Mouse (Mus musculus) gastrocnemius, adult 2 months (tissue): Measurements from ENCODE around the gene Zbtb40. TPM values are rescaled to one million over a fixed set of nuclear protein-coding genes. Genes with fewer than 3 reads are reported as not detected.
A peak's percentile ranks its signal among the peaks of the same experiment; 100 is the strongest.

ENCODE experiments used
- DNase-seq: peaks from one replicate; pipeline ENCODE4 v3.0.0; 2022
- H3K27ac ChIP-seq: fragments of 200-600 bp; 2 replicates; pipeline ENCODE4 v1.8.1; 2022; ENCODE audit warnings: mild to moderate bottlenecking
- H3K4me3 ChIP-seq: fragments of 200-600 bp; 2 replicates; pipeline ENCODE4 v1.8.1; 2022; ENCODE audit warnings: mild to moderate bottlenecking, moderate library complexity
- CTCF ChIP-seq: fragments of 200-600 bp; IDR thresholded peaks from 2 replicates; pipeline ENCODE4 v1.8.1; 2022; ENCODE audit warnings: antibody characterized with exemption, mild to moderate bottlenecking, moderate library complexity
- intact Hi-C: fragments of 180-260 bp; cut with DNase I; formaldehyde crosslinking; loops from one replicate; pipeline ENCODE4 v1.15.1; 2025
- long read RNA-seq, 2 experiments: library from polyadenylated mRNA; stranded (forward); transcript quantifications; one replicate each; pipeline ENCODE4 v2.0.0; 2021
- total RNA-seq, 2 experiments: library from RNA; stranded (reverse); gene quantifications; 2 replicates each; pipeline ENCODE4 v1.2.3; 2021

The Zbtb40 gene
- 1 to 10 TPM; 8.4 to 9.5 TPM for total RNA-seq
- long read RNA-seq, experiment 1, partial matches to known transcripts = 1 of 11 reads
- long read RNA-seq, experiment 1, other reads (novel, unspliced or antisense) = 10 of 11 reads
- long read RNA-seq, experiment 2, partial matches to known transcripts = 1 of 5 reads
- long read RNA-seq, experiment 2, other reads (novel, unspliced or antisense) = 4 of 5 reads

DNA sequence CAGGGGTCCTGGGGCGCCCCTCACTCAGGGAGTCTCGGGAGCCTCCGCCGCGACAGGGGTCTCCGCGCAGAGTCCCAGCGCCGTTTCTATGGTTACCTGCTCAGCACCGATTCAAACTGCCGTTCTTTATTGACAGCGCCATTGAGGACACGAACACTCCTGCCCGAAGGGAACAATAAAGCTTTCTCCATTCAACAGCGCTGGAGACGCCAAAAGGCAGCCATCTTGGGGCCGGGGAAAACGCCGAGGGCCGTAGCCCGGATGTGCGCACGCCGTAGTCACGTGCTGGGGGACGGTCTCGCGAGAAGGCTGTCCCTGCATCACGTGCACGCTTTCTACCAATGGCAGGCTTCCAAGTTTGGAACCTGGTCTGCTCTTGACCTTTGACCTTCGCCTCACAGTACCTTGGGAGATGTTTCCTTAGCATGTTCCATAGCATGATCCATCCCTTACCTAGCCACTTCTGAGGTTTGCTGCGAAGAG, at the start of gene Zbtb40:
Gene Zbtb40, minus strand, starts transcription at position 252 of the 483 bp plus-strand sequence.
- intact Hi-C loops = no loop called here
- TF ChIP-seq CTCF = no peak
- DNase-seq = peak; percentile 96
- peak within 1 kb of the TSS; percentile 100 for H3K4me3 ChIP-seq
- peak within 1 kb of the TSS; percentile 84 for H3K27ac ChIP-seq

GRCm38 (mm10) chr4:137097984-137098327, 49.4 kb upstream of the Zbtb40 start:
- Histone ChIP-seq H3K4me3 (no peak overlapping the region), H3K27ac (no peak overlapping the region)
- no peak for DNase-seq
- no peak for TF ChIP-seq CTCF
- intact Hi-C loops = no loop called here

DNA sequence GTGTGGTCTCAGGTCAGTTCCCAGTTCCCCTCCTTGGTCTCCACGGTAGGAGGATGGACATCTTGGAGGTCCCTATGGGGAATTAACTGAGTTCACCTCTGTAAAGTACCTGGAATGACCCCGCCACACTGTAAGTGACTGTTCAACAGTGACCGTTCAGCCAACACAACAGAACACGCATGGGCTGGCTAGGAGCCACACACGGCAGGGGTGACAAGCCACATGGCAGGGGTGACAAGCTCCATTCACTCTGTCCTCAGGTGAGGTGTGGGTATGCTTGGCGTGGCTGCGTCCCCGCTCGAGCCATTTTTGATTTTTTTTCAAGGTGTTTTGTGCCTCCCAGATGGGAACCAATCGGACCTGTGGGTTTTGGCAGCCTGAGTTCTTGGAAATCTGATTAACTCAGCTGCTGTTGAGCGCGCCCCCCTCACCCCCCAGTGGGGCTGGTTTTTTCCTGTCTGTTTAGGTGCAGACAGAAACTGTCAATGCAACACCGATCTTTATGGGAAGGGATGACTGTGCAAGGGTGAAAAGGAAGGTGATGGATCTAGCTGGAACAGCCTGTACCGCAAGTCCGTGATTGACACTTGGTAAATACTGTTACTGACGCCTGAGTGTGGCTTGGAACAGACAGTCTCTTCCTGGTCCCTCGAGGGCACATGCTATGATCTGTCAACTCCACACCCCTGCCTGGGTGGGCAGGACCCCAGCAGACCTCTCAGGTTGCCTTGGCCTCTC, 48.8 kb upstream of the Zbtb40 start:
- no peak for DNase-seq
- Histone ChIP-seq H3K4me3 (no peak overlapping the region), H3K27ac (no peak overlapping the region)
- intact Hi-C loops = no loop called here
- TF ChIP-seq CTCF = no peak

- DNase-seq = no peak
- Histone ChIP-seq H3K27ac (no peak overlapping the region), H3K4me3 (no peak overlapping the region)
- intact Hi-C loops = no loop called here
- TF ChIP-seq CTCF = no peak
Observed at GRCm38 (mm10) chr4:137096353-137096752, 47.8 kb upstream of the Zbtb40 start.

DNA sequence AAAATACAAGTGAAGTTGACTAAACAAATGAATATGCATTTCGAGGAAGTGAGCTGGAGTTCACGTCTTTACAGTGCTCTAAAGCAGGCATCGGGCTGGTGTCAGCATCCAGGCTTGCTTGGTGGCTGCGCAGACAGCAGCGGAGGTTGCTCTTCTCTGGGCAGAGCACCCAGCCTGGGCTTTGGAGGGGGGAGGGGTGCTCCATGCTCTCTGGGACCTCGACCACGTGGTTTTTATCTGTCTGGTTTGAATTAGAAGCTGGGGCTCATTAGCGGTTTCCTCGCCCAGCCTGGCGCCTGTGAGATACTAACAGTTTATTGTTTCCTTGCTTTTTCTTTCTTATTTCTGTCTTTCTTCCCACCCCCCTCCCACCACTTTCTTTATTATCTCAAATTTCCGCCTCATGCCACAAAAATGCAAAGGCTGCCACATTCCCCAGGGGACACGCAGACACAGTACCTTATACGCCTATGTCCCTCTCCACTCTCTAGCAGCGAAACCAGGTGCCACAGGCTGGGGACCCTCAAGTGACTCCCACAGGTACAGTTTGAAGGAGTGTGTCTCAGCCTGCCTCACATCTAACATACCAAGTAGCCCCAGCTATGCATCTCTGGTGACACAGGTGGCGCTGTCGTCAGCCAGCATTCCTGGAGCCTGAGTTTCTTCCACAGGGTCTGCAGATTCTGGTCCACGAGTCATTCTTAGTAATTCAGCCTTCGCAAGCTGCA, 36.6 kb upstream of the Zbtb40 start:
- no peak for DNase-seq
- Histone ChIP-seq H3K27ac (no peak overlapping the region), H3K4me3 (no peak overlapping the region)
- intact Hi-C loops = no loop called here
- TF ChIP-seq CTCF = peak; percentile 5; the same call in 1 of the 2 replicates

- TF ChIP-seq CTCF = no peak
- intact Hi-C loops = no loop called here
- Histone ChIP-seq H3K27ac (no peak overlapping the region), H3K4me3 (no peak overlapping the region)
- DNase-seq = no peak
Observed at GRCm38 (mm10) chr4:137082866-137083265, 34.3 kb upstream of the Zbtb40 start.

GRCm38 (mm10) chr4:137081401-137081800, 32.8 kb upstream of the Zbtb40 start:
- TF ChIP-seq CTCF = no peak
- no peak for DNase-seq
- intact Hi-C loops = no loop called here
- Histone ChIP-seq H3K27ac (no peak overlapping the region), H3K4me3 (no peak overlapping the region)

DNA sequence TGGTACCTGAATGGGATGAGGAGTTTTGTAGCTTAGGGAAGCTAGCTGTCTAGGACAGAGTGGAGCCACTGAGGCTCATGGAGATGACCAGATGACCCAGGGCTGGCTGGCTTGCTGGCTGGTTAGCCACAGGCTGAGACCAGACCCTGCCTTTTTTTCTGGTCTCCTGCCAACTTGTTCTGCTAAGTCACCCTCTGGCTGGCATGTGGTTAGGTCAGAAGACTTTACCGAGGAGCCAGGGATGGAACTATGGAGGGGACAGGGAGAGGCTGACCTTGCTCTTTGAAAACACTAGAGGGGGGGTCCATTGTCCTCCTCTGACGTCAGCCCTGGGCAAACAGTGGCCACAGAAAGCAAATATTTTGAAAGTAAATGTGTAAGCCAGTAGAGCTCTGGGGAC, 28.6 kb upstream of the Zbtb40 start:
- intact Hi-C loops = loop anchor here (5.0 kb wide), 1 partner anchor 210 kb away; no protein-coding TSS in a partner anchor
- no peak for DNase-seq
- Histone ChIP-seq H3K27ac (no peak overlapping the region), H3K4me3 (no peak overlapping the region)
- no peak for TF ChIP-seq CTCF

- no peak for DNase-seq
- Histone ChIP-seq H3K4me3 (no peak overlapping the region), H3K27ac (no peak overlapping the region)
- no peak for TF ChIP-seq CTCF
- intact Hi-C loops = no loop called here
Observed at GRCm38 (mm10) chr4:137071204-137071603, 22.6 kb upstream of the Zbtb40 start.

GRCm38 (mm10) chr4:137068491-137068890, 19.9 kb upstream of the Zbtb40 start:
- DNase-seq = no peak
- H3K27ac ChIP-seq = no peak overlapping the region
- no peak overlapping the region for H3K4me3 ChIP-seq
- intact Hi-C loops = no loop called here
- no peak for TF ChIP-seq CTCF

DNA sequence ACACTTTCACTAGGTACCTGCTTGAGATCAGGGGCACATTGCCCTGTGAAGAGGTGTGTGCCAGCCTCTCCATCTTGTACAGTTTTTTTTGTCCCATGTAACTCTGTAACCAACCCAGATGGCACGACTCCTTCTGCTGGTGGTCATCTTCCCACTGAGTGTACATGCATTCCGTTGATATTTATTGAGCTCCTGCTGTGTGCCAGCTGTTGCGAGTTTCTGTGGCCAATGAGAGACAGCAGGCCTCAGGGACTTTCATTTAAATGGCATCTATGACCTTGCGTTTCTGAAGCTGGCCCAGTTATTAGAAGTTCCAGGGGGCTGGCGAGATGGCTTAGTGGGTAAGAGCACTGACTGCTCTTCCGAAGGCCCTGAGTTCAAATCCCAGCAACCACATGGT, 17.2 kb upstream of the Zbtb40 start:
- H3K27ac ChIP-seq = no peak overlapping the region
- DNase-seq = no peak
- no peak overlapping the region for H3K4me3 ChIP-seq
- no peak for TF ChIP-seq CTCF
- intact Hi-C loops = no loop called here

GRCm38 (mm10) chr4:137054932-137055331, 6.3 kb upstream of the Zbtb40 start:
- DNase-seq = no peak
- no peak for TF ChIP-seq CTCF
- intact Hi-C loops = no loop called here
- Histone ChIP-seq H3K27ac (no peak overlapping the region), H3K4me3 (no peak overlapping the region)

GRCm38 (mm10) chr4:137053810-137054209, 5.2 kb upstream of the Zbtb40 start:
- no peak for TF ChIP-seq CTCF
- peak; percentile 48 for DNase-seq
- H3K4me3 ChIP-seq = peak overlapping the region; percentile 6; the same call in 1 of the 2 replicates
- intact Hi-C loops = no loop called here
- H3K27ac ChIP-seq = peak overlapping the region; percentile 83
